Mouse (Mus musculus) limb, embryonic 14.5 days (tissue): ENCODE measurements around the gene Celf3. TPM values are rescaled to one million over a fixed set of nuclear protein-coding genes. Genes with fewer than 3 reads are reported as not detected.

ENCODE experiments used
- ATAC-seq: fragments of 200-750 bp; cut with Nextera tagmentation; 2 replicates; pipeline ENCODE4 v1.8.0; 2017; ENCODE audit warnings: low read depth, moderate number of reproducible peaks, moderate TSS enrichment; ENCODE audit not compliant: low FRiP score
- DNase-seq: peaks from one replicate; pipeline ENCODE4 v3.0.0-alpha.2; 2015; ENCODE audit warnings: low spot score
- H3K27ac ChIP-seq: fragments of 300-500 bp; sonication (generic); replicated peaks from 2 replicates; pipeline ENCODE4 v1.5.1; 2014; ENCODE audit warnings: low read depth, mild to moderate bottlenecking, low read length, moderate library complexity, mixed read lengths
- H3K27me3 ChIP-seq: fragments of 300-500 bp; sonication (generic); 2 replicates; pipeline ENCODE4 v1.6.1; 2014; ENCODE audit warnings: low read length, mixed read lengths; ENCODE audit not compliant: control insufficient read depth, insufficient read depth
- H3K36me3 ChIP-seq: fragments of 300-500 bp; sonication (generic); 2 replicates; pipeline ENCODE4 v1.6.1; 2014; ENCODE audit warnings: mild to moderate bottlenecking, low read length, moderate library complexity, mixed read lengths; ENCODE audit not compliant: control insufficient read depth, insufficient read depth
- H3K4me1 ChIP-seq: fragments of 300-500 bp; sonication (generic); 2 replicates; pipeline ENCODE4 v1.6.1; 2014; ENCODE audit warnings: antibody characterized with exemption, low read length, mixed read lengths; ENCODE audit not compliant: control insufficient read depth, insufficient read depth
- H3K4me2 ChIP-seq: fragments of 300-500 bp; sonication (generic); replicated peaks from 2 replicates; pipeline ENCODE4 v1.6.1; 2014; ENCODE audit warnings: low read depth, mild to moderate bottlenecking, low read length, moderate library complexity; ENCODE audit not compliant: severe bottlenecking
- H3K4me3 ChIP-seq: fragments of 300-500 bp; sonication (generic); replicated peaks from 2 replicates; pipeline ENCODE4 v1.5.1; 2014; ENCODE audit warnings: low read length
- H3K9ac ChIP-seq: fragments of 300-500 bp; sonication (generic); 2 replicates; pipeline ENCODE4 v1.6.1; 2014; ENCODE audit warnings: mild to moderate bottlenecking, low read depth, low read length, moderate library complexity; ENCODE audit not compliant: severe bottlenecking
- H3K9me3 ChIP-seq: fragments of 300-500 bp; sonication (generic); 2 replicates; pipeline ENCODE4 v1.6.1; 2016; ENCODE audit warnings: low read length; ENCODE audit not compliant: control insufficient read depth
- POLR2A ChIP-seq: fragments of 200-500 bp; IDR thresholded peaks from 2 replicates; pipeline ENCODE4 v1.8.0; 2012; ENCODE audit warnings: inconsistent platforms, mild to moderate bottlenecking, moderate library complexity, borderline replicate concordance; ENCODE audit not compliant: insufficient read depth, insufficient read length; ENCODE audit errors: extremely low read depth
- WGBS: fragments of 180-500 bp; shearing (Covaris S2); extraction: QIAGEN DNeasy Blood & Tissue Kit; methylation state at CpG from one replicate; pipeline ENCODE4 v1.1.7; 2014; 5-methylcytosine and 5-hydroxymethylcytosine counted together
- polyA plus RNA-seq, 2 experiments: library from polyadenylated mRNA; depleted of rRNA in 1 of 2; stranded (reverse) in 1 of 2; unstranded in 1 of 2; fragments of >200 nt; fragmentation: Nextera tagmentation in 1 of 2; extraction: Ambion mirVana in 1 of 2; gene quantifications; 2 replicates each; pipeline versions ENCODE4 v1.2.1 to v1.2.3; 2012 to 2014

Gene Celf3
- polyA plus RNA-seq, 2 experiments, result 0.25 to 2.4 TPM

DNA sequence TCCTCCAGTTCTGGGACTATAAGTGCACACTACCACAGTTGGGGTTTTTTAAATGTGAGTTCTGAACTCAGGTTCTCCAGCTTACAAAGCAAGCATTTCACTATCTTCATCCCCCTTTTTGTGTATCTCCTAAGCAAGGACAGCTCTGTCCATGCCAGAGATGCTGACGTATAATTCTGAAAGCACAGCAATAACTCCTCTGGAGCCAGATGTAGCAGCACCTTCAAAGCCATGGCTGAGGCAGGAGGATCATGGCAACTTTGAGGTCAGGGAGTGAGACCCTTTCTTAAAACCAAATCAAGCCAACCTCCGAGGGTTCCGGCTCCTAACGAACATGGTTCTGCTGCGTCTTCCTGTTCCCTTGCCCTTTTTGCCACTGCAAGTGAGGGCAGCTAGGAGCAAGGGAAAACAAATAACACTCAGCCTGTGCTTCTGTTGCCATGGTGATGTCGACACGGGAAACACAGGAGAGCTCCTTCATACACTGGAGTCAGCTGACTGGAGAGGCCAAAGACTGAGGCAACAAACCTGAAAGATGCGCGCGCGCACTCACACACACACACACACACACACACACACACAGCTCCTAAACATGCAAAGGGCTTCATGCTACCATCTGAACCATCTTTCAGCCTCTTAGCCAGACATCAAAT is 14.0 kb upstream of the Celf3 start:
- TF ChIP-seq POLR2A, result no peak
- 66% methylated on average over 11 of the region's 11 CpGs for WGBS
- H3K9ac ChIP-seq, result no peak overlapping the region
- ATAC-seq (no peak), DNase-seq (no peak)
- no peak overlapping the region for H3K4me2 ChIP-seq
- H3K4me1 ChIP-seq, result no peaks in the 10 kb centered on the region
- no peaks in the 10 kb centered on the region for H3K27me3 ChIP-seq
- no peak overlapping the region for H3K27ac ChIP-seq
- no peaks in the 10 kb centered on the region for H3K36me3 ChIP-seq
- H3K4me3 ChIP-seq, result no peak overlapping the region
- H3K9me3 ChIP-seq, result no peaks in the 10 kb centered on the region

DNA sequence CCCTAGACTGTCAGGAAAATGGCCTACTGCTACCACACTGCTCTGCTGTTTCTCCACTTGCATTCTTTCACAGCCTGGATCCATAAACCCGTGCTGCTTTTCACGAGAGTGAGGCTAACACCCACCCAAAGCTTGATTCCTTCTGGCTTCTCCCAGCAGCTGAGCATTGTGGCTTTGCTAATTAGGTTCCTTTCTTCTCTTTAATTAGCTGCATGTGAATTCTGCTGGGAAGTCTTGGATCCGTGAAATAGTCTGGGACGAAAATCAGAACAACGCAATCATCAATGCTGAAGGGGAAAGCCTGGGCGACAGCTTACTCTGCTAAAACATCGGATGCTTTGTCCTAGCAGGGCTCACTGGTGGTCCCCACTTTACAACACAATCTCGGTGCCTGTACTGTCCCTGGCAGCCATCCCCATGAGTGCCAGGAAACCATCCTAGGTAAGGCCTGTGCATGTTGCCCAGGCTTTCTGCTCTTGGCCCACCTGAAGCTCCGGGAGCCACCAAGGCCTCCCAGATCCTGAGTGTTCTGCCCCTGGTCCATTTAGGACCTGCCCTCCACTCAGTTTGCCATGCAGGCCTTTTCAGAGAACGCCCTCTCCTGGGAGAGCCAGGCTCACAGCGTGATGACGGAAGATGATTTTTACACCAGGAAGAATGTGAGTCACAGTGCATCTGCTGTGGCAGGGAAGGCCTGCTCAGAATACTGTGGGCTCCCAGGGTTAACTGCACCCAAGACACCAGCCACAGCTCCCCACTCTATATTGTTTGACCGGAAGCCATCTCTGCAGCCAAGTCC is 12.3 kb upstream of the Celf3 start:
- no peak overlapping the region for H3K27ac ChIP-seq
- TF ChIP-seq POLR2A, result no peak
- H3K9ac ChIP-seq, result no peak overlapping the region; the same call in 1 of the 2 replicates
- no peak overlapping the region for H3K4me2 ChIP-seq
- H3K4me1 ChIP-seq, result no peaks in the 10 kb centered on the region
- no peak for ATAC-seq
- H3K9me3 ChIP-seq, result no peaks in the 10 kb centered on the region
- WGBS, result 48% methylated on average over 13 of the region's 13 CpGs
- no peaks in the 10 kb centered on the region for H3K27me3 ChIP-seq
- DNase-seq, result no peak
- no peaks in the 10 kb centered on the region for H3K36me3 ChIP-seq
- no peak overlapping the region for H3K4me3 ChIP-seq

DNA sequence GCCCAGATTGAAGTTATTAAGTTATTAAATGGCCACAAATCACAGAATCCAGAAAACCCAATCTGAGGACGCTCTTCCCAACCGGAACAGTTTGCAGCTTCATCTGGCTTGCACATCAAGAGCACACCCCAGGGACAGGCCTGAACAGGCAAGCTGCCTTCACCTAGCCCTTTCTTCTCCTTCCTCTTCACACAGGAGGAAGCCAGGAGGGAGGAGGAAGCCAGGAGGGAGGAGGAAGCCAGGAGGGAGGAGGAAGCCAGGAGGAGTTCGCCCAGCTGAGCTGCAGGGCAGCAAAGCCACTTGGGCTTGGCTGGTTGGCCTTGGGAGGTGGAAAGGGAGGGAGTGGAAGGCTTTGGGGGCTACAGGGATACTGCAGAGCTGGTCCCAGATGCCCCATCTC is 9.2 kb upstream of the Celf3 start:
- H3K9ac ChIP-seq, result no peak overlapping the region
- no peaks in the 10 kb centered on the region for H3K36me3 ChIP-seq
- H3K4me1 ChIP-seq, result peaks cover 4% of the 10 kb centered on the region
- no peak overlapping the region for H3K4me2 ChIP-seq
- no peak for TF ChIP-seq POLR2A
- no peak for ATAC-seq
- no peak overlapping the region for H3K27ac ChIP-seq
- 32% methylated on average over 3 of the region's 3 CpGs for WGBS
- no peak for DNase-seq
- H3K4me3 ChIP-seq, result no peak overlapping the region
- H3K27me3 ChIP-seq, result no peaks in the 10 kb centered on the region
- no peaks in the 10 kb centered on the region for H3K9me3 ChIP-seq

DNA sequence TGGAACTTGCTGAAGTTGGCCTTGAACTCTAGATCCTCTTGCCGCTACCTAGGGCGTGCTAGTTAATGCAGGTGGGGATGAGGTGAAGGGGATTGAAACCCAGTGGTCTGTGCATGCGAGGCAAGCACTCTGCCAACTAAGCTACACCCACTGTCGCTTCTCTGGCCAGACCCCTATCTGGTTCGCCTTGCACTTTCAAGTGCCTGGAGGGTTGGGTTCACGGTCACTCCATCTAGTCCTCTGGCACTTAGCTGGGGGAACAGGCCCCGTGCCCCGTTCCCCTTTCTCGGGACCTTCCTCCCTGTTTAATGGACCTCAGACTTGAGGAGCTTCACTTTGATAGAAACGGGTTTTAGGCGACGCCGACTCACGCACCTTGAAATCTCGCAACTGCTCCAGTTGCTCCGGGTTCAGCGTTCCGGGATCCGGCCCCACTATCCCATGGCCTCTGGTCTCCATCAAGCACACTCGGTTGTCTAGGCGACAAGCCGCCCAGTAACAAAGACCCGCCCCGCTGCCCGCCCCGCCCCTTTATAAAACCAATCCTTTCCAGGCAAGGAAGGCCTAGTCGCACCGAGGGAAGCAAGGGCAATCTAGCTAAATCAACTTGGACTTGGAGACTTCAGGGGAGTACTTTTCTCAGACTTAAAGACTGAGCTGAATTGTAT is 5.5 kb upstream of the Celf3 start:
- H3K4me1 ChIP-seq, result peaks cover 4% of the 10 kb centered on the region
- H3K27ac ChIP-seq, result 0 out of 2 replicates have a peak overlapping the region, but pooled peaks have one; percentile 39
- peak overlapping the region; percentile 41 for H3K4me2 ChIP-seq
- TF ChIP-seq POLR2A, result no peak
- no peaks in the 10 kb centered on the region for H3K9me3 ChIP-seq
- no peaks in the 10 kb centered on the region for H3K27me3 ChIP-seq
- peak overlapping the region; percentile 16; the same call in 1 of the 2 replicates for H3K4me3 ChIP-seq
- peak overlapping the region; percentile 8; the same call in 1 of the 2 replicates for H3K9ac ChIP-seq
- ATAC-seq, result peak; percentile 76; the same call in 1 of the 2 replicates
- H3K36me3 ChIP-seq, result no peaks in the 10 kb centered on the region
- 10% methylated on average over 28 of the region's 28 CpGs for WGBS
- DNase-seq, result peak; percentile 59

DNA sequence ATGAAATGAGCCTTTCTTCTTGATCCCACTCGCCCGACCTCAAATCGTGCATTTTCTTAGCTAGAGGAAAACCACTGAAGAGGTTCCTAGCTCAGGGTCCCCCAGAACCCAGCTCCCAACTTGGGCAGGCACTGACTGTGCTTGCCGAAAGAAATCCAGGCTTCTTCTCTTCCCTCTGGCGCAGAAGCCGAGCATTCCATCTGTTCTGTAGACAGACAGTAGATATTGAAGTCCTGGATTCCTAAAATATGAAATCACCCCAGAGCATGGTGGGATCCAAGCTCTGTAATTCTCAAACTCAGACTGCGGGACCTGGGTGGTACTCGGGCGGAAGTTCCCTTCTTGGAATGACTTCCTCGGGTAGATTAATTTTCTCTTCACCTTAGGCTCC is 5.0 kb upstream of the Celf3 start:
- no peak for TF ChIP-seq POLR2A
- no peak overlapping the region for H3K4me3 ChIP-seq
- H3K4me2 ChIP-seq, result no peak overlapping the region
- ATAC-seq (no peak), DNase-seq (no peak)
- 0 out of 2 replicates have a peak, but pooled peaks cover under 1% of the 10 kb centered on the region for H3K27me3 ChIP-seq
- no peak overlapping the region for H3K9ac ChIP-seq
- 0 out of 2 replicates have a peak overlapping the region, but pooled peaks have one; percentile 39 for H3K27ac ChIP-seq
- H3K9me3 ChIP-seq, result no peaks in the 10 kb centered on the region
- 42% methylated on average over 10 of the region's 10 CpGs for WGBS
- peaks cover 4% of the 10 kb centered on the region for H3K4me1 ChIP-seq
- H3K36me3 ChIP-seq, result no peaks in the 10 kb centered on the region
